Mouse (Mus musculus): Measurements from ENCODE around the gene Gm11563. TPM values are rescaled to one million over a fixed set of nuclear protein-coding genes. Genes with fewer than 3 reads are reported as not detected.
"Not testable (repeated sequence)": the region's sequence is repeated elsewhere in the genome, so short reads cannot be mapped to it uniquely, and the experiment has no call there.

Gm11563 gene
- total RNA-seq (2015) (not detected in 2 replicates), total RNA-seq (2017) (not detected in 2 replicates)

DNA sequence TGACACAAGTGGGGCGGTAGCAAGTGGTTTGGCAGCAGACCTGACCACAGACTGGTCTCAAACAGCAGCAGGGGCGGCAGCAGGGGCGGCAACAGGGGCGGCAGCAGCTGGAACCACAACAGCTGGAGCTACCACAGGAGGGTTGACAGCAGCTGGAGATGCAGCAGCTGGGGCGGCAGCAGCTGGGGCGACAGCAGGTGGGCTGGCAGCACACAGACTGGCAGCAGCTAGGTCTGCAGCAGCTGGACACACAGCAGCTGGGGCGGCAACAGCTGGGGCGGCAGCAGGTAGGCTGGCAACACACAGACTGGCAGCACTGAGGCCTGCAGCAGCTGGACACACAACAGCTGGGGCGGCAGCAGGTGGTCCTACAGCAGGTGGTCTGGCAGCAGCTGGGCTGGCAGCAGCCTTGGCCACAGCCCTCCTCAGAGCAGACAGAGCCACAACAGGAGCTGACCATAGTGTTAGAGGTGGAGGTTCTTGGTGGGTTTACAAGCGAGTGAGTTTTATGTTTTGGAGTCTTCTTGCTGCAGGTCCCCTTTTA is at the start of gene Gm11563:
Gene Gm11563, minus strand, starts transcription at position 494 of the 544 bp plus-strand sequence.
- not testable (repeated sequence) for ATAC-seq (ENCODE audit: poor library complexity, severe bottlenecking)

DNA sequence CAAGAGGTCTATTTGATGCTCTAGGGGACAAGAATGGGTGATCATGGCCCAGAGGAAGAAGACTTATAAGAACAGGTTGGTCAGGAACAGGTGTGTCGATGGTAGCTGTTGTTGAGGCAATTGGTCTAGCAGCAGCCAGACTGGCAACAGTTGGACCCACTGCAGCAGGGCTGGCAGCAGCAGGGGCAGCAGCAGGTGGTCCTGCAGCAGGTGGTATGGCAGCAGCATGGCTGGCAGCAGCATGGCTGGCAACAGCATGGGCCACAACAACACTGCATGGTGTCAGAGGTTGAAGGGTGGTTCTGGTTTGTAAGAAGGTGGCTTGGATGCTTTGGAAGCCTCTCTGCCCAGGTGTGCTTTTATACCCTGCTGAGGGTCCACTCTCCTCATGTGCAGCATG is 31.7 kb upstream of the Gm11563 start, which contains the start of gene Gm14190:
Gene Gm14190, minus strand, starts transcription at position 278 of the 400 bp plus-strand sequence.
- no peak for ATAC-seq (ENCODE audit: poor library complexity, severe bottlenecking)

DNA sequence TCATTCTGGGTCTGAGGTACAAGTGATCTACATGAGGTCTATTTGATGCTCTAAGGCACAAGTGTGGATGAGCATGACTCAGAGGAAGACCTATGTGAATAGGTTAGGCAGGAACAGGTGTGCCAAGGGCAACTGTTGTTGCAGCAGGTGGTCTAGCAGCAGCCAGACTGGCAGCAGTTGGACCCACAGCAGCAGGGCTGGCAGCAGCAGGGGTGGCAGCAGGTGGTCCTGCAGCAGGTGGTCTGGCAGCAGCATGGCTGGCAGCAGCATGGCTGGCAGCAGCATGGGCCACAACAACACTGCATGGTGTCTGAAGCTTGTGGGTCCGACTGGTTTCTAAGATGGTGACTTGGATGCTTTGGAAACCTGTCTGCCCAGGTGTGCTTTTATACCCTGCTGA is 26.5 kb upstream of the Gm11563 start:
- ATAC-seq (ENCODE audit: poor library complexity, severe bottlenecking): not testable (repeated sequence)

DNA sequence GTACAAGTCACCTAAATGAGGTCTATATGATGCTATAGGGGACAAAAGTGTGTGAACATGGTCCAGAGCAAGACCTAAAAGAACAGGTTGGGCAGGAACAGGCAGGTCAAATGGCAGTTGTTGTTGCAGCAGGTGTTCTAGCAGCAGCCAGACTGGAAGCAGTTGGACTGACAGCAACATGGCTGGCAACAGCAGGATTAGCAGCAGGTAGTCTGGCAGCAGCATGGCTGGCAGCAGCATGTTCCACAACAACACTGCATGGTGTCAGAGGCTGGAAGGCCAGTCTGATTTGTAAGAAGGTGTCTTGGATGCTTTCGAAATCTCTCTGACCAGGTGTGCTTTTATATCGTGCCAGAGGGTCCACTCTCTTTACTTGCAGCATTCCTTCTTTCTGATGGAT is 24.7 kb upstream of the Gm11563 start:
- ATAC-seq (ENCODE audit: poor library complexity, severe bottlenecking): no peak

DNA sequence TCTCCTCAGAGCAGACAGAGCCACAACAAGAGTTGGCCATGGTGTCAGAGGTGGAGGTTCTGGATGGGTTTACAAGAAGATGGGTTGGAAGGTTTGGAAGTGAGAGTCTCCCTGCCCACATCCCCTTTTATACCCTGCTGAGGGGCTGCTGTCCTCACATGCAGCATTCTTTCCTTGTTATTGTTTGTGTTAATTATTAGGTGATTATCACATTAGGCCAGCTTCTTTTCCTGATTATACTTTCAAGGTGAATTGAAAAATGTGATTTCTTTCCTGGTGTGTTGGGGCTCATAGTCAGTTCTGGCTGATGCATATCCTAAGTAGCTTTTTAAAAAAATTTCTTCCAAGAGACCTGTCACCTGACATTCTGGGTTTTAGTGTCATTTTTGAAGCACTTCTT is 7.1 kb upstream of the Gm11563 start, which contains the start of gene Krtap4-6:
Gene Krtap4-6, minus strand, starts transcription at position 101 of the 400 bp plus-strand sequence.
- ATAC-seq (ENCODE audit: poor library complexity, severe bottlenecking): no peak

DNA sequence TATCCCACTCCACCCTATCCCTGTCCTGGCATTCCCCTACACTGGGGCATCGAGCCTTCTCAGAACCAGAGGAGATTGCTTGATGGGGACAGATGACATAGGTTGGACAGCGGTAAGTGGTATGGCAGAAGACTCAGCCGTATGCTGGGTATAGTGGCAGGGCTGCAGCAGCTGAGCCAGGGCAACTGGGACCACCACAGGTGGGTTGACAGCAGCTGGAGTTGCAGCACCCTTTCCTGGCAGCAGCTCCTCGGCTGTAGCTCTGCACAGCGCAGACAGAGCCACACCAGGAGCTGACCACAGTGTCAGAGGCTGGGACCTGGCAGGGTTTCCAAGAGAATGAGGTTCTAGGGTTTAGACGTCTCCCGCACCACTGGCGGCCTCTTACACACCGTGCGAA is 4.0 kb upstream of the Gm11563 start:
- no peak for ATAC-seq (ENCODE audit: poor library complexity, severe bottlenecking)

DNA sequence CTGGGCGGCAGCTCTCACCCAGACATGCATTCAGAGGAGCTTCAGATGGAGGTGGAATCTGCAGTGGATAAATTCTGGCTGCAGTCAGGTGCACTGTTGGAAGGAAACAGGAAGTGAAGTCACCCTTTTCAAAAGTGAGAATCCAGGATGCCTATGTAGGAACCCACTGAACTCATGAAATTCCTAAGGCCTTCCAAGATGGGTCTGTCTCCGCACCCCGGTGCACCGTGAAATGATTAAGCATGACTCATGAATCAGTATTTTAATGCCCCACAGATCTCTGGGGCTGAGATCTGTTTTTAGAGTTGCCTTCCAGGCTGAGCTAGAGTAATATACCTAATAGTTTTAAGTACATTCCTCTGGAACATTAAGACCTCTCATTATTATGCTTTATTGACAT is 496 bp upstream of the Gm11563 start:
- ATAC-seq (ENCODE audit: poor library complexity, severe bottlenecking): no peak

DNA sequence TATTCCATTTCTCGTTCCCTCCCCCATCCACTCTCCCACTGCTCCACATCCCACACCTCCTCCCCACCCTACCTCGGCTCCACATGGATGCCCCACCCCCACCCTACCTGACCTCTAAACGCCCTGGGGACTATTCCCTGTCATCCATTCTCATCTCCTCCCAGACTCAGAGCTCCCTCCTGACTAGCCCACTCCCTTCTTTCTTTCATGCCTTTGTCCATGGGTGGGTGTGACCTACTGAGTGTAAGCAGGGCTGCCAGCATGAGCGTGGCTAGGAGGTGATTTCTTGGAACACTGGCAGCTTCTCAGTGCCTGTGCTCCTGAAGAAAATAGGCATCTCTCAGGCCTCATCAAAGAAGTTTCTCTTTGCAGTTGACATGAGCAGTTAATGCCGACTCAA is 1.7 kb downstream of the Gm11563 start:
- no peak for ATAC-seq (ENCODE audit: poor library complexity, severe bottlenecking)

DNA sequence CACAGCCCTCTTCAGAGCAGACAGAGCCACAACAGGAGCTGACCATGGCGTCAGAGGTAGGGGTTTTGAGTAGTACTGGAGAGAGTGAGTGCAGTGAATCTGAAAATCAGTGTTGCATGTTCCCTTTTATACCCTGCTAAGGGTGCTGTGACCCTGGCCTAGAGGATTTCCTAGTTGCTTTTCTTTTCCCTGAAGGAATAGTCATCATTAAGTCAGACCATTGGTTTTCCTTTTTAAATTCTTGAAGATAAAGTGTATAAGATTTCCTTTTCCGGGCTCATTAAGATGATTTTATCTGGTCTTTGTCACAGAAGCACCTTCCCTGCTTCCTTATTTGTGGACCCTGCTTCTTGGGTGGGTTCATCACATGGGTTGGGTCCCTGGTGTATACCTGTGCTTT is 8.6 kb downstream of the Gm11563 start, which contains the start of gene Gm11555:
Gene Gm11555, minus strand, starts transcription at position 101 of the 400 bp plus-strand sequence.
- no peak for ATAC-seq (ENCODE audit: poor library complexity, severe bottlenecking)

DNA sequence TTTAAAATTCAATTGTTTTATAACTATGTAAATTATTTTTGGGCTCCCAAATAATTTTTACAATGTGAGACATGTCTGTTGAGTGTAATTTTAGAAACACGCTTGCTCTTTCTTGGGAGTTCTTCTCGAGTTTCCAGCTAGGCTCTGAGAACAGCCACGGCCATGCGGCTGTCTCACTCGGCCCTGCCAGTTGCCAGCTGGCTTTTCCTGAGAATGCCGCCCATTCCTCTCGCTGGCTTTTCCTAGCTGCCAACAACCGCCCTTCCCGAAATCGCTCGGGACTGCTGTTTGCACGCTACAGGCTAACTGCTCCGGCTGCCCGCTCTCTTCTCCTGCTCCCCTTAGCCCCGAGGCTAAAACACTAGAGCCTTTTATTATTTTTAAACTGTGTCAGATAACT is 12.3 kb downstream of the Gm11563 start:
- ATAC-seq (ENCODE audit: poor library complexity, severe bottlenecking): no peak

DNA sequence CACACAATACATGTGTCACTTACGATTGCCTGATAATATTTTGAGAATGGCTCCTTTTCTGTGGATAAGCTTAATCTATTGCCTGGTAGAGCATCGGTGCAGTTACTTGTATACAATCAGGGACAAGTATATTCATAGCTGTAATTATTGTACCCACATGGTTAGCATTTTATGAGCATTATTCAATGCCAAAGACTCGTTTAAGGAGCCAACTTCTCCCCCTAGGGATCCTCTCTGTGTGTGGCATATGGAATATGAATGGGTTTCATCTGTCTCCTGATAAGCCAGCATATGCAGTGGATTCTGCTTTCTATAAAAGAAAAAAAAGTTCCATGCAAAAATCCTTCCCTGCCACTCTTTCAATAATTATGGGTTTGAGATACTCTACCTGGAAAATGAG is 14.4 kb downstream of the Gm11563 start:
- ATAC-seq (ENCODE audit: poor library complexity, severe bottlenecking): no peak

DNA sequence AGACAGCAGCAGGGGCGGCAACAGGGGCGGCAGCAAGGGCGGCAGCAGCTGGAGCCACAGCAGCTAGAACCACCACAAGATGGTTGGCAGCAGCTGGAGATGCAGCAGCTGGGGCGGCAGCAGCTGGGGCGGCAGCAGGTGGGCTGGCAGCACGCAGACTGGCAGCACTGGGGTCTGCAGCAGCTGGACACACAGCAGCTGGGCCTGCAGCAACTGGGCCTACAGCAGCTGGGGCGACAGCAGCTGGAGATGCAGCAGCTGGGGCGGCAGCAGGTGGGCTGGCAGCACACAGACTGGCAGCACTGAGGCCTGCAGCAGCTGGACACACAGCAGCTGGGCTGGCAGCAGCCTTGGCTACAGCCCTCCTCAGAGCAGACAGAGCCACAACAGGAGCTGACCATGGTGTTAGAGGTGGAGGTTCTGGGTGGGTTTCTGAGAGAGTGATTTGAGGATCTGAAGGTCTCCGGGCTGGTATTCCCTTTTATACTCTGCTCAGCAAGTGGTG is 15.1 kb downstream of the Gm11563 start, which contains the start of gene Krtap4-7:
Gene Krtap4-7, minus strand, starts transcription at position 455 of the 505 bp plus-strand sequence.
- ATAC-seq (ENCODE audit: poor library complexity, severe bottlenecking): not testable (repeated sequence)

DNA sequence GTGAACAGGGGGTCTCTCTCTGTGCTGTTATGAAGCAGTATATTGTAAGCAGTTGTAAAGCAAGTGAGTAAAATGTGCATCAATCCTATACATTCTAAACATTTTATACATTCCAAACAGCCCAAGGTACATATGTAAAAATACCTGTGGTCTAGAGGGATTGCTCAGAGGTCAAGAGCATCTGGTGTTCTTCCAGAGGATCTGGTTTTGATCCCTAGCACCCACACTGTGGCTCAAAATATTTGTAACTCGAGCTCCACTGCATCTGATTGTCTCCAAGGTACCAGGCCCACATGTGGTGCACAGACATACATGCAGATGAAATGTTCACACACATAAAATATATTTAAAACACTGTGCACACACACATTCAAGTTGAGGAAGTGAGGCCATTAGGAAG is 17.8 kb downstream of the Gm11563 start:
- ATAC-seq (ENCODE audit: poor library complexity, severe bottlenecking): no peak

DNA sequence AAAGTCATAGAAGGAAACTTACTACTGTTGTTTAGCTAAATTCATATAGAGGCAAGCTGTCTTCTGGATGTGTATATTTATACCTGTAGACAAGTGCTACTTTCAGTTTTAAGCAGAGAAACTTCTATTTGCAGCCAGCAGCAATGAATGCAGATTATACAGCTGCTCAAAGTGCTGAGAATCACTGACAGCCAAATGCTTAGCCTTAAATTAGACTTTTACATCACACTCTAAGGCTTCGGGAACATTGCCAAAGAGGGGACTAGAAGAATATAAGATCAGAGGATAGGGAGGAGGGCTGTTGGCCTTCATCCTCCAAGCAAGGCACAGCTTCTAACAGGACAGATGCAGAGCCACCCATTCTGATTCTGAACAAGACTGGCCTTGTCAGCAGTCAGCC is 21.7 kb downstream of the Gm11563 start:
- no peak for ATAC-seq (ENCODE audit: poor library complexity, severe bottlenecking)

DNA sequence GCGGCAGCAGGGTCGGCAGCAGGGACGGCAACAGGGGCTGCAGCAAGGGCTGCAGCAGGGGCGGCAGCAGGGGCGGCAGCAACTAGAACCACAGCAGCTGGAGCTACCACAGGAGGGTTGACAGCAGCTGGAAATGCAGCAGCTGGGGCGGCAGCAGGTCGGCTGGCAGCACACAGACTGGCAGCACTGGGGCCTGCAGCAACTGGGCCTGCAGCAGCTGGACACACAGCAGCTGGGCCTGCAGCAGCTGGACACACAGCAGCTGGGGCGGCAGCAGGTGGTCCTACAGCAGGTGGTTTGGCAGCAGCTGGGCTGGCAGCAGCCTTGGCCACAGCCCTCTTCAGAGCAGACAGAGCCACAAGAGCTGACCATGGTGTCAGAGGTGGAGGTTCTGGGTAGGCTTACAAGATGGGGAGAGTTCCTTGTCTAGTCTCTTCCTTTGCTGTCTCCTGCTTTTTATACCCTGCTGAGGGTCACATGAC is 24.1 kb downstream of the Gm11563 start, which contains the start of gene Krtap4-2:
Gene Krtap4-2, minus strand, starts transcription at position 432 of the 482 bp plus-strand sequence.
- ATAC-seq (ENCODE audit: poor library complexity, severe bottlenecking): no peak

DNA sequence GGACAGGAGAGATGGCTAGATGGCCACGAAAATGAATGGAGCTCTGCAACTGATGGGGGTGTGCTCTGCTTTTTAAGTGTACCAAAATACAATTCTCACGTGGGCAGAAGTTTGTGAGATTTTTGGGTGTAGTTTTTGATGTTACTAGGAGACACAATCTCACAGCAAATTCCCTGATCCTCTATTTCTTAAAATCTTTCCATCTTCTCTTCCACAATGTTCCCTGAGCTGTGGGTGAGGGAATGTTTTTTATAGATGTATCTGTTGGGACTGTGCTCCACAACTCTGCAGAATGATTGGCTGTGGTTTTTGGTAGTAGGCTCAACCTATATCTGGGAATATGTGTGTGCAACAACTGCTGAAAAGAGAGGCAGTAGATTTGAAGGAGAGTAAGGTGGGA is 25.5 kb downstream of the Gm11563 start:
- no peak for ATAC-seq (ENCODE audit: poor library complexity, severe bottlenecking)

DNA sequence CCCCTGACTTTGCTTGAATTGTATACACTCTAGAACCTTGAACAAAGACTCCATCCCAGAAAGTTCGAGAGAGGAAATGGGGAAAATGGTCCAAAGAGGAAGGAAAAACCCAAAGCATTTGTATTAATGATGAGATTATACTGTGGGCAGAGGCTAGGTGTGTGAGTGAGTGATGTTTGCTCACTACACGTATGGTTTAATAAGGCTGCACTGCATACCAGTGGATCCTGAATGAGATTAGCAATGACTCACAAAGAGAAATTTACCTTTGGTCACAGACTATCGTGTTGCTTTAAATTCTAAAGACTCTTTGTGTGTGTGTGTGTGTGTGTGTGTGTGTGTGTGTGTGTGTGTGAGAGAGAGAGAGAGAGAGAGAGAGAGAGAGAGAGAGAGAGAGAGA is 27.9 kb downstream of the Gm11563 start:
- ATAC-seq (ENCODE audit: poor library complexity, severe bottlenecking): no peak

DNA sequence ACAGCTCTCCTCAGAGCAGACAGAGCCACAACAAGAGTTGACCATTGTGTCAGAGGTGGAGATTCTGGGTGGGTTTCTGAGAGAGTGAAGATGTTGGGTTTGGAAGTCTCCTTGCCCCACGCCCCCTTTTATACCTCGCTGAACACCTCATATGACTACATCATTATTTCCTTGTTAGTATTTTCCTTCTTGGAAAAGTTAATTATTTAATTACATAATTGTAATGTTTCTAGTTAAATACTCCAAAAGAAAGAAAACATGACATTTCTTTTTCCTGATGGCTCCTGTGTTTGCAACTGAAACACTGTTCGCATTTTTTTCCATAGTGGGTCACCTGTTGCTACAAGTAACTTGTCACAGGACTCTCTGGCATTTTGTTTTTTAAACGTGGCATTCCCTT is 30.6 kb downstream of the Gm11563 start, which contains the start of gene Krtap4-1:
Gene Krtap4-1, minus strand, starts transcription at position 101 of the 400 bp plus-strand sequence.
- no peak for ATAC-seq (ENCODE audit: poor library complexity, severe bottlenecking)

DNA sequence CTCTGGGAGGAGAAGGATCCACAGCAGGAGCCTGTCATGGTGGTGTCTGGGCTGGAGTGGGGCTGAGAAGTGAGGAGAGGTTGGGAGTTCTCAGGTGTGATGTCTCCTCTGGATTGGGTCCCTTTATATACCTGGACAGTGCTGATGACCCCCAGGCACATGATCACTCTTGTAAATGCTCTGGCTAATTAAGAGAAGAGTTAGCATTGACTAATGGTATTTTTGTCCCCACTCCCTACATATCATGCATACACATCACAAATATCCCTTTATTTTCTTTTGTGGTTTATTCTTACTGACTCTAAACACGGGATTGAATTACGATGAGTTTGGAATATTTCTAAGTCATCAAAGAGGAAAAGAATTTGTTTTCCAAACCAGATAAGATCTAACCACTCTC is 38.4 kb downstream of the Gm11563 start, which contains the start of gene Gm11562:
Gene Gm11562, minus strand, starts transcription at position 101 of the 400 bp plus-strand sequence.
- no peak for ATAC-seq (ENCODE audit: poor library complexity, severe bottlenecking)

DNA sequence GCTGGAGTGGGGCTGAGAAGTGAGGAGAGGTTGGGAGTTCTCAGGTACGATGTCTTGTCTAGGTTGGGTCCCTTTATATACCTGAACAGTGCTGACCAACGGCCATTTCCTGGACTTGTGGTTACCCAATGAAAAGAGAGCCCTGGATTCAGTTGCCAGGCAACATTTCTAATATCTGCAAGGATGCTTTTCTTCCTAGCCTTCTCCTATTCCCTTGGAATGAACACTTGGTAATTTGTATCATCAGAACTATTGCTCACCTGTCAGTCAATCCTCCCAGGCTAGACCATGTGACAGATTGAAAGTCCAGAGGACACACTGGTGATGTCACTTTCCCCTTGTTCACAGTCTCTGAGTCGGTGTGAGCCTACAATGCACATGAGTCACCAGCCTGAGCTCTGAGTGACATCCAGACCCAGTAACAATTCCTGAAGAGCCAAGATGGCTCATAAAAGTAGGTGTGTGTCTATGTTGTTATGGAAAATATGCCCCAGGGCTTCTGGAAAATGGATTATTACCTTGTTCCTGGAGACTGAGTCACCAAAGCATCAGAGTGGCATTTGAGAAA is 43.9 kb downstream of the Gm11563 start, which contains the start of gene Krtap2-4:
Gene Krtap2-4, minus strand, starts transcription at position 51 of the 568 bp plus-strand sequence.
- ATAC-seq (ENCODE audit: poor library complexity, severe bottlenecking): no peak

DNA sequence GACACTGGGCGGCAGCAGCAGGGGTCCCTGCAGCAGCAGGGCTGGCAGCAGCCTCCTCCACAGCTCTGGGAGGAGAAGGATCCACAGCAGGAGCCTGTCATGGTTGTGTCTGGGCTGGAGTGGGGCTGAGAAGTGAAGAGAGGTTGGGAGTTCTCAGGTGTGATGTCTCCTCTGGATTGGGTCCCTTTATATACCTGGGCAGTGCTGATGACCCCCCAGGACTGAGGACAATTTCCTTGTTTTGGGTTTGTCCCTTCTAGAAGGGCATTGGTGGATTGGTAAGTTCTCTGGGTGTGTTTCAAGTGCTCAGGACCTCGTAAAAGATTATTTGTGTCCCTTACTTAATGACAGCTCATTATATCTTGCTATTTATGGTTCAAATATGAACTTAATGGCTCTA is 48.7 kb downstream of the Gm11563 start, which contains the start of gene Gm11937:
Gene Gm11937, minus strand, starts transcription at position 101 of the 400 bp plus-strand sequence.
- ATAC-seq (ENCODE audit: poor library complexity, severe bottlenecking): not testable (repeated sequence)

DNA sequence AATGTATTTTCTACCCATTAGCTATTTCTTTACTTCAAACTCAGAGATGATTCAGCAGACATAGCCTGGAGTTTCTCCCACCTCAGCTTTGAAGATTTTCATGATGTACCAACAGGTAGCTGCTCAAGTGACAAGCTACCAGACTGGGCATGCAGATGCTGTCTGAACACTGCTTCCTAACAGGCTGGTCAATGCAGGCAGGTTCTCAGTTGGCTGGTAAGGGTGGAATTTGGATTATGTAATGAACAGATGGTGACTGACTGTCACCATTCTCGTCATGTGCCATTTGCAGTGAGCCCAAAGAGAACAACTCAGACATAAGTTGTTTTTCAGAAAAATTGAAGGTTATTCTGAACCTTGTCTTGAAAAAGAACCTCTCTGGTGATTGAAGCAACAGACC is 49.6 kb downstream of the Gm11563 start:
- no peak for ATAC-seq (ENCODE audit: poor library complexity, severe bottlenecking)

All from megakaryocyte, adult 5-6 weeks (primary cell).